Mouse (Mus musculus) lung, adult 18-20 months (tissue): ENCODE measurements at regions not wholly inside any gene's neighbourhood (a gene's known extent, or its start where the extent isn't known, plus 50 kb on each side); places are given as distances from the start of the nearest gene placed in this dataset.

Experiments
- DNase-seq, 2 experiments: peaks; one replicate each; pipeline ENCODE4 v3.0.0; 2022; ENCODE audit warnings: mixed read lengths in 2 of 2

- DNase-seq, result no peak
These were observed 60.0 kb upstream of the Myom1 start for GRCm38 (mm10) chr17:70942478-70942877.

GRCm38 (mm10) chr17:70934258-70934657 is 68.2 kb upstream of the Myom1 start:
- DNase-seq, result no peak

- DNase-seq, result no peak
These were observed 69.0 kb upstream of the Myom1 start for GRCm38 (mm10) chr17:70933122-70934050.

GRCm38 (mm10) chr17:70932565-70932964 is 69.9 kb upstream of the Myom1 start:
- DNase-seq, result no peak

GRCm38 (mm10) chr17:70930600-70930999 is 71.8 kb upstream of the Myom1 start:
- DNase-seq, result no peak

- peak in 1 of 2 experiments; percentile 13 for DNase-seq
These were observed 72.9 kb upstream of the Myom1 start for GRCm38 (mm10) chr17:70929582-70929981.

- peak; percentile 14 to 18 for DNase-seq
These were observed 71.3 kb upstream of the Tgif1 start for GRCm38 (mm10) chr17:70924565-70925220.

GRCm38 (mm10) chr17:70921681-70922080 is 68.3 kb upstream of the Tgif1 start:
- no peak for DNase-seq

- no peak for DNase-seq
These were observed 66.8 kb upstream of the Tgif1 start for GRCm38 (mm10) chr17:70920181-70920580.

- no peak for DNase-seq
These were observed 64.0 kb upstream of the Tgif1 start for GRCm38 (mm10) chr17:70917183-70917935.

- DNase-seq, result no peak
These were observed 62.9 kb upstream of the Tgif1 start for GRCm38 (mm10) chr17:70916089-70916750.

- no peak for DNase-seq
These were observed 62.1 kb upstream of the Tgif1 start for GRCm38 (mm10) chr17:70915445-70915844.

GRCm38 (mm10) chr17:70910238-70910637 is 56.9 kb upstream of the Tgif1 start:
- DNase-seq, result no peak

- no peak for DNase-seq
These were observed 56.2 kb upstream of the Tgif1 start for GRCm38 (mm10) chr17:70909573-70909972.

GRCm38 (mm10) chr17:70908328-70908727 is 55.0 kb upstream of the Tgif1 start:
- DNase-seq, result no peak
